Mouse (Mus musculus): ENCODE measurements around the gene Usp46. TPM values are rescaled to one million over a fixed set of nuclear protein-coding genes. Genes with fewer than 3 reads are reported as not detected.
A peak's percentile ranks its signal among the peaks of the same experiment; 100 is the strongest.

Usp46 gene
- total and polyA plus RNA-seq, 2 experiments from 2014 or later, result 27.2 to 47.3 TPM

DNA sequence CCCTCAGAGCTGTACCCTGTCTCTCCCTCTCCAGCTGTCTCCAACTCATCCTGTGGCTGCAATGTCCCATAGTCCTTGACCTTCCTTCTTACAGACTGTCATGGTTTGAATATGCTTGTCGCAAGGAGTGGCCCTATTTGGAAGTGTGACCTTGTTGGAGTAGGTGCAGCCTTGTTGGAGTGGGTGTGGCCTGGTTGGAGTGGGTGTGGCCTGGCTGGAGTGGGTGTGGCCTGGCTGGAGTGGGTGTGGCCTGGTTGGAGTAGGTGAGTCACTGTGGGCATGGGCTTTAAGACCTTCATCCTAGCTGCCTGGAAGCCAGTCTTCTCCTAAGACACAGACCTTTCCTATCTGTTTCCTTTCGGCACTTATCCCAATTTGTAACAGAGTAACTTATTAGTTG is 17.3 kb downstream of the Usp46 start:
- peak; percentile 14; the same call in 1 of the 2 replicates for ATAC-seq (ENCODE audit: insufficient read depth, low read depth)
- Histone ChIP-seq H3K27ac (ENCODE audit: low read depth) (0 out of 2 replicates have a peak overlapping the region, but pooled peaks have one; percentile 62), H3K9me3 (replicated peaks; ENCODE audit: control insufficient read depth, low read length) (no peaks in the 10 kb centered on the region), H3K27me3 (ENCODE audit: control insufficient read depth, insufficient read depth, low read length) (no peaks in the 10 kb centered on the region), H3K4me1 (ENCODE audit: control insufficient read depth, insufficient read depth) (peaks cover 32% of the 10 kb centered on the region), H3K4me2 (ENCODE audit: low read depth, low read length) (no peak overlapping the region), H3K36me3 (replicated peaks; ENCODE audit: control insufficient read depth, insufficient read depth, low read length) (no peaks in the 10 kb centered on the region), H3K4me3 (ENCODE audit: low read depth, low read length) (no peak overlapping the region), H3K9ac (replicated peaks; ENCODE audit: low read depth, low read length) (no peak overlapping the region)
- no peak for DNase-seq (ENCODE audit: low spot score)
- no peak for TF ChIP-seq CTCF (IDR thresholded peaks at IDR 0.05; ENCODE audit: low read depth)
- TF ChIP-seq EP300 (IDR thresholded peaks at IDR 0.05; ENCODE audit: low read depth), result no peak
- WGBS, result 86% methylated on average over 2 of the region's 2 CpGs

DNA sequence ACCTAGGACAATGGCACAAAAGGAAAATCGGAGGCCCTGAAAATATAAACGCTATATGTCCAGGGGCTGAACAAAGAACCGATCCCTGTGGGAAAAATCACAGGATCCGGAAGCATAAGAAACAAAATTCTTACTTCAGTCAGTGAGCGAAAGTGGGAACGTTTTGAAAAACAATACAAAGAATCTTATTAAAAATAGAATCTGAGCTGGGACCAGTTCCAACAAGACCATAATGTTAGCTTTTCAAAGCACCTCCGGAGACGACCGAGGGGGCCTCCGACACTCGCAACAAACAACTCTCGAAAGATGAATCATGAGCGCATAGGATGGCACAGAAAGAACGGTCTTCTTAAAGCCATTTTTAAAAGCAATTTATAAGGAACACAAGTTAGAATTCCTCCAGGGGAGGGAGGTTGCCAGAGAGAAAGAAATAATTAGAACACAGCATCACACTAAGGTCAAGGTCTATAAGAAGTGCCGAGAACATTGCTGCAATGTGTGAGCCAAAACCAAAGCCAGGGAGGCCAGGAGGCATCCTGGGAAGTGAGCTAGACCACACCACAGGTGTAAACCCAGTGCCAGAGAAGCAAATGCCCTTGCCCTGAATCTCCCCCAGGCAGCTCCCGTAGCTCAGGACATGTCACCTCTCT is 19.3 kb downstream of the Usp46 start:
- no peak for TF ChIP-seq CTCF (IDR thresholded peaks at IDR 0.05; ENCODE audit: low read depth)
- TF ChIP-seq EP300 (IDR thresholded peaks at IDR 0.05; ENCODE audit: low read depth), result no peak
- Histone ChIP-seq H3K27me3 (ENCODE audit: control insufficient read depth, insufficient read depth, low read length) (no peaks in the 10 kb centered on the region), H3K4me2 (ENCODE audit: low read depth, low read length) (peak overlapping the region; percentile 40), H3K27ac (ENCODE audit: low read depth) (peak overlapping the region; percentile 67), H3K9ac (replicated peaks; ENCODE audit: low read depth, low read length) (no peak overlapping the region; the same call in 1 of the 2 replicates), H3K36me3 (replicated peaks; ENCODE audit: control insufficient read depth, insufficient read depth, low read length) (no peaks in the 10 kb centered on the region), H3K4me3 (ENCODE audit: low read depth, low read length) (peak overlapping the region; percentile 3; the same call in 1 of the 2 replicates), H3K9me3 (replicated peaks; ENCODE audit: control insufficient read depth, low read length) (no peaks in the 10 kb centered on the region), H3K4me1 (ENCODE audit: control insufficient read depth, insufficient read depth) (peaks cover 35% of the 10 kb centered on the region)
- ATAC-seq (ENCODE audit: insufficient read depth, low read depth) (no peak), DNase-seq (ENCODE audit: low spot score) (no peak)
- 35% methylated on average over 16 of the region's 16 CpGs for WGBS

DNA sequence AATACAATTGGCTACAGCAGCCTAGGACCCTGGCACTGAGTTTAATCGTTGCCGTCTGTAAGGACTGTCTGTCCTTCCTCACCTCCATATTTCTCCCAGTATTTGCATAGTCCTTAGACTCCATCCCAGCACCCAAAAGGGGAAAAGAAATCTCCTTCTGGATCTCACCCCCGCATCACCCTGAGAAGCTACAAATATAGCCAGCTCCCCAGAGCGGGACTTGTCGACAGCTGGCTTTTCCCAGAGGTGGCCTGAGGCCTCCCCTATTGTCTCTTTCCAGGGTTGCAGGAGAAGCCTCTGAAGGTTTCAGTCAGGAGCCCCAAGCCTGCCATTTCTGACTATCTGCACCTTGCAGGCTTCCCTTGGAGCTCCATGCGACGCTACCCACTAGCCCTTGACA is 23.6 kb downstream of the Usp46 start:
- H3K27ac ChIP-seq (ENCODE audit: low read depth), result no peak overlapping the region

DNA sequence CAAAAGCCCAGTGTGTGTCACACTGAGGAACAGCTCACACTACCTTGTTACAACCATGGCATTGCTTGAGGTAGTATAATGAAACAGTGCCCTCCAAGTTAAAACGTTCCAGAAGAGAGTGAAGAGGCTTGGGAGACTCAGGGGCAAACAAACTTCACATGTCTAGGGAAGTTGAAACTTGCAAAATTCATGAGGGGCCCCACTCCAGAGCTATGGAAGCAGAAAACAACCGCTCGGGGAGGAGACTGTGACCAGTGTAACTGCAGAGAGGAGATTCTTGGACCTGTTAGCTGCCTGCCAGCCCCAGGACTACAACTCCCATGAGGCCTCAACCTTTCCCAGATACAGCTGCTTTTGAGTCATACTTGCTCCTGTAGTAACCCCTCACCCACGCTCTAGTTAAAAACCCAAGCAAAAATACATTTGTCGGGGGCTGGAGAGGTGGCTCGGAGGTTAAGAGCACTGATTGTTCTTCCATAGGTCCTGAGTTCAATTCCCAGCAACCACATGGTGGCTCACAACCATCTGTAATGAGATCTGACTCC is 25.4 kb downstream of the Usp46 start:
- H3K9ac ChIP-seq (replicated peaks; ENCODE audit: low read depth, low read length), result no peak overlapping the region
- no peaks in the 10 kb centered on the region for H3K27me3 ChIP-seq (ENCODE audit: control insufficient read depth, insufficient read depth, low read length)
- WGBS, result 64% methylated on average over 6 of the region's 6 CpGs
- H3K4me2 ChIP-seq (ENCODE audit: low read depth, low read length), result no peak overlapping the region
- DNase-seq (ENCODE audit: low spot score), result no peak
- TF ChIP-seq EP300 (IDR thresholded peaks at IDR 0.05; ENCODE audit: low read depth) (no peak), CTCF (IDR thresholded peaks at IDR 0.05; ENCODE audit: low read depth) (no peak)
- ATAC-seq (ENCODE audit: insufficient read depth, low read depth), result no peak
- H3K9me3 ChIP-seq (replicated peaks; ENCODE audit: control insufficient read depth, low read length), result no peaks in the 10 kb centered on the region
- H3K4me1 ChIP-seq (ENCODE audit: control insufficient read depth, insufficient read depth), result peaks cover 14% of the 10 kb centered on the region; the same call in 1 of the 2 replicates
- no peaks in the 10 kb centered on the region for H3K36me3 ChIP-seq (replicated peaks; ENCODE audit: control insufficient read depth, insufficient read depth, low read length)
- H3K4me3 ChIP-seq (ENCODE audit: low read depth, low read length), result no peak overlapping the region
- H3K27ac ChIP-seq (ENCODE audit: low read depth), result no peak overlapping the region

More for the DNA sequence above, 23.6 kb downstream of the Usp46 start:
- Histone ChIP-seq H3K9ac (replicated peaks; ENCODE audit: low read depth, low read length) (no peak overlapping the region), H3K9me3 (replicated peaks; ENCODE audit: control insufficient read depth, low read length) (no peaks in the 10 kb centered on the region), H3K4me2 (ENCODE audit: low read depth, low read length) (no peak overlapping the region), H3K4me1 (ENCODE audit: control insufficient read depth, insufficient read depth) (peaks cover 25% of the 10 kb centered on the region), H3K4me3 (ENCODE audit: low read depth, low read length) (no peak overlapping the region), H3K27me3 (ENCODE audit: control insufficient read depth, insufficient read depth, low read length) (no peaks in the 10 kb centered on the region), H3K36me3 (replicated peaks; ENCODE audit: control insufficient read depth, insufficient read depth, low read length) (no peaks in the 10 kb centered on the region)
- TF ChIP-seq CTCF (IDR thresholded peaks at IDR 0.05; ENCODE audit: low read depth) (no peak), EP300 (IDR thresholded peaks at IDR 0.05; ENCODE audit: low read depth) (no peak)
- ATAC-seq (ENCODE audit: insufficient read depth, low read depth) (no peak), DNase-seq (ENCODE audit: low spot score) (no peak)
- WGBS, result 63% methylated on average over 7 of the region's 7 CpGs

DNA sequence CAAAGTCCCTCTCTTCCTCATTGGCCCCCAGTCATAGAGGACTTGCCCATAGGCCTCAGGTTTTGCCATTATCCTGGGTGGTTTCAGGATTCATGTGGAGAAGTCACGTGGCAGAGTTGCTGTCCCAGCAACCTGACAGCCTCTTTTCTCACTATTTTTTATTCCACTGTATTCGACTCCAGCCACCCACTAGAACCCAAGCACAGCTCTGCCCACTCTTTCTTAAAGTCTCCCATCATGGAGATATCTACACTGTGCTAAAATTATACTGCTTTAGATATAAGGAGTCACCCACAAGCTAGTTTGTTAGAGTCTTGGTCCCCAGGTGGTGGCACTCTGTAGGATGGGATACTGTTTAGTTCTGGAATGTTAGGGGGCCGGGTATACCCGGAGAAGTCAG is 27.7 kb downstream of the Usp46 start:
- Histone ChIP-seq H3K4me2 (ENCODE audit: low read depth, low read length) (no peak overlapping the region), H3K27ac (ENCODE audit: low read depth) (no peak overlapping the region), H3K27me3 (ENCODE audit: control insufficient read depth, insufficient read depth, low read length) (no peaks in the 10 kb centered on the region), H3K36me3 (replicated peaks; ENCODE audit: control insufficient read depth, insufficient read depth, low read length) (no peaks in the 10 kb centered on the region), H3K4me3 (ENCODE audit: low read depth, low read length) (no peak overlapping the region), H3K4me1 (ENCODE audit: control insufficient read depth, insufficient read depth) (peaks cover 20% of the 10 kb centered on the region; the same call in 1 of the 2 replicates), H3K9me3 (replicated peaks; ENCODE audit: control insufficient read depth, low read length) (no peaks in the 10 kb centered on the region), H3K9ac (replicated peaks; ENCODE audit: low read depth, low read length) (no peak overlapping the region)
- ATAC-seq (ENCODE audit: insufficient read depth, low read depth) (no peak), DNase-seq (ENCODE audit: low spot score) (no peak)
- TF ChIP-seq CTCF (IDR thresholded peaks at IDR 0.05; ENCODE audit: low read depth) (no peak), EP300 (IDR thresholded peaks at IDR 0.05; ENCODE audit: low read depth) (no peak)
- WGBS, result 88% methylated on average over 4 of the region's 4 CpGs

All from heart, postnatal 0 days (tissue).